Mouse (Mus musculus) C2C12 (cell line): Measurements from ENCODE around the gene Hist1h2ag. TPM values are rescaled to one million over a fixed set of nuclear protein-coding genes. Genes with fewer than 3 reads are reported as not detected.
A peak's percentile ranks its signal among the peaks of the same experiment; 100 is the strongest.

Source experiments
- H3K27me3 ChIP-seq: one replicate; pipeline ENCODE4 v1.6.1; 2011; ENCODE audit not compliant: control insufficient read depth, insufficient read depth, insufficient read length
- H3K36me3 ChIP-seq: one replicate; pipeline ENCODE4 v1.6.1; 2011; ENCODE audit not compliant: control insufficient read depth, insufficient read depth
- H3K4me3 ChIP-seq: one replicate; pipeline ENCODE4 v1.5.1; 2011; ENCODE audit warnings: mild to moderate bottlenecking, control low read depth; ENCODE audit not compliant: poor library complexity, insufficient read depth, severe bottlenecking
- H3K79me2 ChIP-seq: one replicate; pipeline ENCODE4 v1.6.1; 2011; ENCODE audit not compliant: control insufficient read depth, insufficient read depth
- H3K79me3 ChIP-seq: one replicate; pipeline ENCODE4 v1.6.1; 2011; ENCODE audit warnings: low read depth, control low read depth
- H3ac ChIP-seq: one replicate; pipeline ENCODE3; 2011; ENCODE audit warnings: low read depth; ENCODE audit not compliant: control insufficient read depth, insufficient read length
- CEBPB ChIP-seq: IDR thresholded peaks from one replicate; pipeline ENCODE4 v1.6.1; 2011; ENCODE audit warnings: low read depth, mild to moderate bottlenecking, control low read depth, moderate library complexity
- CTCF ChIP-seq: IDR thresholded peaks from one replicate; pipeline ENCODE4 v1.5.1; 2011; ENCODE audit not compliant: control insufficient read depth, insufficient read depth, insufficient read length
- FOSL1 ChIP-seq: IDR thresholded peaks from one replicate; pipeline ENCODE4 v1.8.0; 2011; ENCODE audit warnings: mild to moderate bottlenecking, low read length; ENCODE audit not compliant: poor library complexity, insufficient read depth, severe bottlenecking
- MAX ChIP-seq: IDR thresholded peaks from one replicate; pipeline ENCODE4 v1.6.1; 2011; ENCODE audit warnings: mild to moderate bottlenecking, control low read depth
- MYOD1 ChIP-seq: IDR thresholded peaks from one replicate; pipeline ENCODE4 v1.6.1; 2011; ENCODE audit warnings: low read depth; ENCODE audit not compliant: control insufficient read depth, insufficient read length
- MYOG ChIP-seq: IDR thresholded peaks from one replicate; pipeline ENCODE4 v1.6.1; 2011; ENCODE audit not compliant: control insufficient read depth, insufficient read length; ENCODE audit errors: extremely low read depth
- USF1 ChIP-seq: IDR thresholded peaks from one replicate; pipeline ENCODE4 v1.6.1; 2011; ENCODE audit warnings: low read depth, mild to moderate bottlenecking, control low read depth, moderate library complexity
- microRNA-seq: library from miRNA; unstranded; fragments of <30 nt; microRNA quantifications from one replicate; pipeline ENCODE4, GENCODE M21; 2019; ENCODE audit warnings: borderline microRNAs expressed
- polyA plus RNA-seq: library from polyadenylated mRNA; unstranded; fragments of >200 nt; fragmentation: generic; extraction: Trizol; gene quantifications from one replicate; pipeline ENCODE4 v1.2.1, GENCODE M21; 2012; ENCODE audit warnings: missing spikeins

Hist1h2ag gene
- polyA plus RNA-seq, 1 experiment = 9.8 TPM

GRCm38 (mm10) chr13:21995331-21995914, 47.3 kb downstream of the Hist1h2ag start:
- TF ChIP-seq MAX (peak; percentile 38), CEBPB (no peak)
- Histone ChIP-seq H3K79me2 (no peaks in the 10 kb centered on the region), H3K4me3 (peak overlapping the region; percentile 48), H3ac (peak overlapping the region; percentile 57), H3K79me3 (no peaks in the 10 kb centered on the region), H3K36me3 (no peaks in the 10 kb centered on the region), H3K27me3 (no peaks in the 10 kb centered on the region)

GRCm38 (mm10) chr13:21994896-21995295, 47.8 kb downstream of the Hist1h2ag start:
- H3K79me2 ChIP-seq = no peaks in the 10 kb centered on the region
- H3K79me3 ChIP-seq = no peaks in the 10 kb centered on the region
- H3ac ChIP-seq = peak overlapping the region; percentile 57
- H3K27me3 ChIP-seq = no peaks in the 10 kb centered on the region
- H3K36me3 ChIP-seq = no peaks in the 10 kb centered on the region
- peak overlapping the region; percentile 48 for H3K4me3 ChIP-seq
- TF ChIP-seq MYOD1 = no peak
- TF ChIP-seq FOSL1 = no peak
- no peak for TF ChIP-seq CTCF
- no peak for TF ChIP-seq USF1
- no peak for TF ChIP-seq CEBPB
- no peak for TF ChIP-seq MAX
- no peak for TF ChIP-seq MYOG

GRCm38 (mm10) chr13:21993957-21994738, 48.6 kb downstream of the Hist1h2ag start:
- H3K79me2 ChIP-seq = no peaks in the 10 kb centered on the region
- H3K27me3 ChIP-seq = no peaks in the 10 kb centered on the region
- H3K36me3 ChIP-seq = no peaks in the 10 kb centered on the region
- no peak overlapping the region for H3K4me3 ChIP-seq
- TF ChIP-seq MYOG (no peak), MAX (no peak), CTCF (no peak), CEBPB (no peak), USF1 (no peak), FOSL1 (no peak), MYOD1 (no peak)
- no peak overlapping the region for H3ac ChIP-seq
- no peaks in the 10 kb centered on the region for H3K79me3 ChIP-seq

- Histone ChIP-seq H3K79me3 (no peaks in the 10 kb centered on the region), H3K79me2 (no peaks in the 10 kb centered on the region), H3K4me3 (no peak overlapping the region), H3K27me3 (no peaks in the 10 kb centered on the region), H3ac (no peak overlapping the region), H3K36me3 (no peaks in the 10 kb centered on the region)
- TF ChIP-seq MYOD1 (no peak), USF1 (no peak), MAX (no peak), MYOG (no peak), CEBPB (no peak), FOSL1 (no peak), CTCF (no peak)
These were observed 50.2 kb downstream of the Hist1h2ag start for GRCm38 (mm10) chr13:21992550-21992949.

Small RNA genes lying within 50 kb of the gene (microRNA-seq; reads per million reads assigned to microRNA genes)
- gene Gm26300 (not detected), gene Gm44390 (not detected), gene Gm44486 (not detected)

Other genes starting within 250 kb of the Hist1h2ag start
- 20.3 TPM for gene Hist1h2bq, start 232.7 kb downstream of the Hist1h2ag start, polyA plus RNA-seq
- gene Hist1h2ao, start 232.5 kb downstream of the Hist1h2ag start, polyA plus RNA-seq = not detected
- gene Hist1h4m, start 231.2 kb downstream of the Hist1h2ag start, polyA plus RNA-seq = not detected
- gene Hist1h4n, start 210.7 kb downstream of the Hist1h2ag start, polyA plus RNA-seq = 17.3 TPM
- 2,018 TPM for gene Hist1h2ap, start 209.4 kb downstream of the Hist1h2ag start, polyA plus RNA-seq
- gene Hist1h2br, start 209.2 kb downstream of the Hist1h2ag start, polyA plus RNA-seq = 19.7 TPM
- 1.4 TPM for gene Zfp184, start 97.8 kb downstream of the Hist1h2ag start, polyA plus RNA-seq
- gene Pom121l2, start 61.8 kb downstream of the Hist1h2ag start, polyA plus RNA-seq = not detected
- 1.1 TPM for gene Prss16, start 33.2 kb downstream of the Hist1h2ag start, polyA plus RNA-seq
- 9.5 TPM for gene Hist1h2ah, start 7.4 kb downstream of the Hist1h2ag start, polyA plus RNA-seq
- gene Hist1h2bk, start 7.1 kb downstream of the Hist1h2ag start, polyA plus RNA-seq = 12.8 TPM
- 31.8 TPM for gene Hist1h4i, start 1.6 kb downstream of the Hist1h2ag start, polyA plus RNA-seq
- gene Hist1h2bj, start 270 bp upstream of the Hist1h2ag start, polyA plus RNA-seq = 6.8 TPM
- gene Vmn1r188, start 41.5 kb upstream of the Hist1h2ag start, polyA plus RNA-seq = not detected
- not detected for gene Vmn1r189, start 62.9 kb upstream of the Hist1h2ag start, polyA plus RNA-seq
- gene Vmn1r191, start 141.0 kb upstream of the Hist1h2ag start, polyA plus RNA-seq = not detected
- gene Vmn1r192, start 148.2 kb upstream of the Hist1h2ag start, polyA plus RNA-seq = not detected
- not detected for gene Vmn1r193, start 180.2 kb upstream of the Hist1h2ag start, polyA plus RNA-seq
- not detected for gene Vmn1r194, start 201.3 kb upstream of the Hist1h2ag start, polyA plus RNA-seq
- gene Vmn1r195, start 227.6 kb upstream of the Hist1h2ag start, polyA plus RNA-seq = not detected
- not detected for gene Vmn1r196, start 247.0 kb upstream of the Hist1h2ag start, polyA plus RNA-seq